9 mouse cellular contexts compared by ENCODE assay signal in the genomic region with DNA sequence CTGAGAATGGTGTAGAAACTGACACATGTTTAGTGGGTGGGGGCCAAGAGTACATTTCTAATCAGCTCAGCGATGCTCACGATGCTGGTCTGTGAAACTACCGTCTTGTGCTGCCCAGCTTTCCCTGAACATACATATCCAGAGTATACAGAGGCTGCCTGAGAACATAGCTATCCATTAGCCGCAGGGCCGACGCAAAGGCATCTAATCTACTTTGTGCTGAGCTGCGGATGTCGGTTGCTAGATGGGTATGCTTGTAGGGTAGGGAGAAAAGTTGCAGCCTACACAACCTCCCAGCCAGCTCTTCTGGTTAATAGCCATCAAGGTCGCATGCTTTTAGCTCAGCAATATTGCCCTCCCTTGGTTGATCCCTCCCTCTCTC. TPM values are rescaled to one million over a fixed set of nuclear protein-coding genes. Genes with fewer than 3 reads are reported as not detected.
A peak's percentile ranks its signal among the peaks of the same experiment; 100 is the strongest.
DNase-seq lines count a peak whose midpoint lies in the region; ATAC-seq lines count a peak whose summit lies in the region.
"Had no signal": no experiment of that assay in that cellular context is flagged by ENCODE, and none has a peak within 500 bp of the region (broad histone marks: within the 10 kb centered on the region; RNA-seq: fewer than 3 reads in every experiment).

No protein-coding gene starts in this region.

- peak overlapping the region; percentile 77; the same call in 1 of the 2 replicates for H3K4me2 ChIP-seq in lung, embryonic 16.5 days (ENCODE audit: low read depth, low read length)
- H3K4me2 ChIP-seq in limb, embryonic 15.5 days, result peak overlapping the region; percentile 62

- peaks cover 38% of the 10 kb centered on the region for H3K27me3 ChIP-seq in heart, embryonic 10.5 days (ENCODE audit: insufficient read depth, poor library complexity, severe bottlenecking)
- H3K27me3 ChIP-seq in lung, embryonic 16.5 days (ENCODE audit: control insufficient read depth, insufficient read depth, low read depth, low read length), result no peaks in the 10 kb centered on the region
- peaks cover 30% of the 10 kb centered on the region for H3K27me3 ChIP-seq in limb, embryonic 15.5 days

- H3K9ac ChIP-seq in lung, embryonic 16.5 days (ENCODE audit: low read length), result no peak overlapping the region
- no peak overlapping the region for H3K9ac ChIP-seq in limb, embryonic 15.5 days

- peaks cover 19% of the 10 kb centered on the region for H3K4me1 ChIP-seq in heart, embryonic 10.5 days
- peaks cover 12% of the 10 kb centered on the region for H3K4me1 ChIP-seq in lung, embryonic 16.5 days (replicated peaks; ENCODE audit: control insufficient read depth, insufficient read depth, low read length)
- H3K4me1 ChIP-seq in limb, embryonic 15.5 days, result peaks cover 17% of the 10 kb centered on the region

- no peaks in the 10 kb centered on the region for H3K36me3 ChIP-seq in heart, embryonic 10.5 days
- no peaks in the 10 kb centered on the region for H3K36me3 ChIP-seq in lung, embryonic 16.5 days (ENCODE audit: control insufficient read depth, insufficient read depth, low read length)
- no peaks in the 10 kb centered on the region for H3K36me3 ChIP-seq in limb, embryonic 15.5 days

- peak overlapping the region; percentile 52; the same call in 1 of the 2 replicates for H3K27ac ChIP-seq in heart, embryonic 10.5 days
- no peak overlapping the region for H3K27ac ChIP-seq in lung, embryonic 16.5 days (ENCODE audit: low read length)
- no peak overlapping the region for H3K27ac ChIP-seq in limb, embryonic 15.5 days

- intact Hi-C loops in left cerebral cortex, postnatal 14 days (cut with DNase I), result no loop called here

- peak; percentile 6; the same call in 1 of the 2 replicates for ATAC-seq in lung, embryonic 16.5 days (ENCODE audit: low read depth)
- ATAC-seq in limb, embryonic 15.5 days (ENCODE audit: insufficient number of reproducible peaks, low FRiP score, low TSS enrichment, low read depth), result no peak; the same call in 1 of the 2 replicates

- H3K9me3 ChIP-seq in heart, embryonic 10.5 days, result no peaks in the 10 kb centered on the region
- no peaks in the 10 kb centered on the region for H3K9me3 ChIP-seq in lung, embryonic 16.5 days (ENCODE audit: control insufficient read depth, low read length)
- no peaks in the 10 kb centered on the region for H3K9me3 ChIP-seq in limb, embryonic 15.5 days

- 57% methylated on average over 9 of the region's 9 CpGs for WGBS in heart, embryonic 10.5 days
- 31% methylated on average over 9 of the region's 9 CpGs for WGBS in lung, embryonic 16.5 days
- 48% methylated on average over 9 of the region's 9 CpGs for WGBS in limb, embryonic 15.5 days

- no peak overlapping the region for H3K4me3 ChIP-seq in heart, embryonic 10.5 days
- no peak overlapping the region for H3K4me3 ChIP-seq in lung, embryonic 16.5 days (ENCODE audit: low read length)
- H3K4me3 ChIP-seq in limb, embryonic 15.5 days, result peak overlapping the region; percentile 36; the same call in 1 of the 2 replicates

- DNase-seq in heart, embryonic 10.5 days (ENCODE audit: low spot score), result no peak
- DNase-seq in heart, adult 9 months (ENCODE audit: low spot score in 2 of 2), result no peak
- no peak for DNase-seq in lung, postnatal 25 days (ENCODE audit: low spot score)
- DNase-seq in ovary, postnatal 10 days (ENCODE audit: low spot score), result no peak
- no peak for DNase-seq in left cerebral cortex, postnatal 14 days (ENCODE audit: low spot score in 2 of 2)
- no peak for DNase-seq in embryo, embryonic 10 days (ENCODE audit: low spot score)

RNA-seq across cellular contexts. Expression of gene Prune2, which starts 0.7 kb away (rescaled TPM):
- 3.6 and 8.5 TPM in 2 replicates for polyA plus RNA-seq in heart, embryonic 10.5 days (2016; fragmentation: Nextera tagmentation; extraction: Ambion mirVana)
- polyA plus RNA-seq in lung, embryonic 16.5 days (2015; fragmentation: Nextera tagmentation; extraction: Ambion mirVana), result 1.1 and 1.5 TPM in 2 replicates
- 2.2 and 2.4 TPM in 2 replicates for polyA plus RNA-seq in limb, embryonic 15.5 days (2015; fragmentation: Nextera tagmentation; extraction: Ambion mirVana)
- total RNA-seq in left cerebral cortex, postnatal 14 days (2021), result 10 to 100 TPM; 44.2 to 52.7 TPM
- total RNA-seq: megakaryocyte-erythroid progenitor cell, adult 5-6 weeks had no signal
